Mouse (Mus musculus) skeletal muscle tissue, adult 2 months (tissue): ENCODE data around the gene Ppm1l.
"Not testable (repeated sequence)": the region's sequence is repeated elsewhere in the genome, so short reads cannot be mapped to it uniquely, and the experiment has no call there.

ENCODE experiments used
- DNase-seq: peaks from one replicate; pipeline ENCODE4 v3.0.0-alpha.2; 2012; ENCODE audit warnings: low read depth, low spot score

Gene Ppm1l

DNA sequence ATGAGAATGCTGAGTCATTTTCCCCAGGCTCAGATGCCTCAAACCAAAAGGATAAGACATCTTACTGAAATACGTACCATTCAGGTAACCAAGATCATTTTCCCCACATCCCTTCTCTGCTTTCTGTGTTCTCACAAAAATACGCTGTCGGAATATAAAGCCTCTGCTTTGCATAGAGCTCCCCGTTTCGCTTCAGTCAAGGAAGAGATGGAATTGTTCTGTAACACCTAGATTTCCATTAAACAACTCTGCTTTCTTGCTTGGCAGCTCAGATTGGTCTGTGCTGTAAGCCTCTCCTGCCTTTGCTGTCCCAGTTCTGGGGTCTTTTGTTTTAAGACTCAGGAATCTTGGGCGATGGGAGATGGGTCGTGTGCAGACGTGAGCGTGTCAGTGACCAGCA lies 51.3 kb downstream of the Ppm1l start:
- DNase-seq: no peak

DNA sequence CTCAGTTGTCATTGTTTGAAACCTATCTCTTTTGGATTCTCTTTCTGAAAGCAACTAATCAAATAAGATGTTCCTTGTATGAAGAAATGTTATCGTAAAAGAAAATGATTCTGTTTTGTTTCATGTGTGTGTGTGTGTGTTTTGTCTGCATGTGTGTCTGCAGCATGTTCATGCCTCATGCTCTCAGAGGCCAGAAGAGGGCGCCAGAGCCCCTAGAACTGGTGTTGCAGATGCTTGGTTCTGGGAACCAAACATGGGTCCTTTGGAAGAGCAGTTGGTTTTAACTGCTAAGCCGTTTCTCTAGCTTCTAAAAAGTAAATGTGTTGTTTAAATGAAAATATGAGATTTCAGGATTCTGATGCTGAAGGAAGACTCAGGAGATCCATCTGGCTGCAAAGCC lies 56.1 kb downstream of the Ppm1l start:
- DNase-seq: no peak

DNA sequence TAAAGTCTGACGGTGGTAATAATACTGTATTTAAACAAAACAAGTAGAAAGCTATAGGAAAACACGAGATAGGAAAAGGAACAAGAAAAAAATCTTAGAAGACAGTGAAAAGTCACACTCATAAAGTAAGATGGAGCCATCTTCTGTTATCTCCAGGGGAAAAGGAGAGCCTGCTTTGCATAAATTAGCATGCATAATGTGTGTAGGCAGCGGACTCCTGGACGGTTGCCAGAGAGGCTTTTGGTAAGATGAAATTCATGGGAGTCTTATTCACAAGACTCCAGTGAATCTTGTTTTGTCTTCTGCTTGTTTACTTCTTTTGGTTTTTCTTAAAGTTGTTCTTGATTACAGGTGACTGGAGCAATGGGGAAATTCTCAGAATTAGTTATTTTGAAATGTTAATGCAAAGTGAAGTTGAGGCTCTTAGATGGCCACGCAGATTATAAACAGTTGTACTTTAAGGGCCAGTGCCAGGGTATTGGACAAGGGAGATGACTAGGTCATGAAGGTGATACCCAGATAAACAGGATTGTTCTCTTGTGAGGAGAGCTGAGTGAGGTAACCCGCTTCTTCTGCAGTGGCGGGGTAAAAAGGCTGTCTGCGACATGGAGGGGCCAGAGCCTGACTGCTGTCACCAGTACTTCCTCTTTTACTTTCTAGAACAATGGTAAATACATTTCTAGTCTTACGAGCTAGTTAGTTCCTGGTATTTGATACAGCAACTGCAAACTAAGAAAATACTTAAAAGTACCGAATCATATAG lies 57.1 kb downstream of the Ppm1l start:
- no peak for DNase-seq

DNA sequence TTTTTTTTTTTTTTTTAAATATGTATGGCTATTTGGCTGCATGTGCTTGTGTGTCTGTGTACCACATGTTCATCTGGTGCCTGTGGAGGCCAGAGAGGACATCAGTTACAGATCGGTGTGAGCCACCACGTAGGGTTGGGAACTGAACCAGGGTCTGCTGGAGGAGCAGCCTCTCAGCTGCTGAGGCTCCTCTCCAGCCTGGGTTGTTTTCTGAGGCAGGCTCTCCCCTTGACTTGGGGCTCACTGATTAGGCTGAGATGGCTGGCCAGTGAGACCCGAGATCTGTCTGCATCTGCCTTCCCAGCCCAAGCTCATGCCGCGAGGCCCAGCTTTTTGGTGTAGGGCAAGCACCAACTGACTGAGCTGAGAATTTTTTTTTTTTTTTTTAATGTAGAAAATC lies 57.9 kb downstream of the Ppm1l start:
- DNase-seq: no peak

DNA sequence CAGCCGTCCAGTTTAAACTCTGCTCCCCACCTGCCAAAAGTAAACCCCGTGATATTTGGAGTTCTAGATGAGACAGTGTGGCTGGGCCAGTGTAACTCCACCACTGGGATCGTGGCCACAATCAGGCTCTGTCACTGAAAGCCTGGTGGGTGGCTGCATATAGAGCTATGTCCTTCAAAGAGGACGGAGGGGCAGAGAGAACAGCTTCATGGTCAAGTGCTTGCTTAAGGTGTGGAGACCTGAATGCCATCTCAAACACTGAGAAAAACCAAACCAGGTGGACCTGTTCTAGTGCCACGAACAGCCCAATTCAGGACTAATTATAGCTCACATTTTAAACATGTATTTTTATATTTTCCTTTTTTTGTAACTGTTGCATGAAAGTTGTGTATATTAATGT lies 58.3 kb downstream of the Ppm1l start:
- DNase-seq: no peak

DNA sequence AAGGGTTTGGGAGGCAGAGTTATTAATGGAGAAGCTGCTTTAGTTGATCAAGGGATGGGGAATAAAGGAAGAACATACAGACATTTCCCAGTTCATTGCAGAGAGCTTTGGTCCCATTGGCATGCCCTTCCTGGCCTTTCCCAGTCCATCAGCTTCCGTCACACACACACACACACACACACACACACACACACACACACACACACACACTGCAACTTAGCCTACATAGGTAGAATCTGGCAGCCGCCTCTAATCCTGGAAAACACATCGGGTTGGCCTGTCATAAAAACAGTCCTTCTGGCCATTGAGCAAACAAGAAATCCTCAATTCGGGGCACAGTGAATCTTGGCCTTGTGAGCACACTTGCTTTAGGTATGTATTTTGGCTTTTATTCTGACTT lies 64.6 kb downstream of the Ppm1l start:
- DNase-seq: no peak

DNA sequence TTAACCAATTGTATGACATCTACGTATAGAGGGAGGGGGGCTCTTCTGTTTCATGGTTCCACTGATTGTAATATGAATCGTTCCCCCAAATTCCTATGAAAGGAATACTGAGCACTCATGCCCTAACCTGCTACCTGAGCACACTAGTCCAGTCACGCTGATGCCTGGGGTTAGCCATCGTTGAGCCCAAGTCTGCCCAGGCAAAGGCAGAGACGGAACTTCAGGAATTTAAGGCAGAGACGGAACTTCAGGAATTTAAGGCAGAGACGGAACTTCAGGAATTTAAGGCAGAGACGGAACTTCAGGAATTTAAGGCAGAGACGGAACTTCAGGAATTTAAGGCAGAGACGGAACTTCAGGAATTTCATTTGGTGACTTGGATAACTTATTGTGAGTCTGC lies 75.2 kb downstream of the Ppm1l start:
- not testable (repeated sequence) for DNase-seq

DNA sequence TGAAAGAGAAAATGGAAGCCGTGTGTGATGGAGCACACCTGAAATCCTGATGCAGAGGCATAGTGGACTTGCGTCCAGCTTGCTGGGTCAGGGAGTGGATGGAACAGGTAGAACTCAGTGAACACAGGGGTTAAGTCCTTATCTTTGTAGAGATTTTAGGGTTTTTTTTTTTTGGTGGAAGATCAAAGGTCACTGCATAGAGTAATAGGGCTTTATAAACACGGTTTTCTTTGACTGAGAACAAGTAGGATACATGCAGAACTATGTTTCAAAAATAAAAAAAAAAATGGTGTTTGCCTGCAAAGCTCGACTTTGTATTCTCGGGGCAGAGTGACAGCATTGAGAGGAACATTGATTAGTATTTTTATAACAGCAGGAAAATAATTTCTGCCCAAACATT lies 75.6 kb downstream of the Ppm1l start:
- no peak for DNase-seq

DNA sequence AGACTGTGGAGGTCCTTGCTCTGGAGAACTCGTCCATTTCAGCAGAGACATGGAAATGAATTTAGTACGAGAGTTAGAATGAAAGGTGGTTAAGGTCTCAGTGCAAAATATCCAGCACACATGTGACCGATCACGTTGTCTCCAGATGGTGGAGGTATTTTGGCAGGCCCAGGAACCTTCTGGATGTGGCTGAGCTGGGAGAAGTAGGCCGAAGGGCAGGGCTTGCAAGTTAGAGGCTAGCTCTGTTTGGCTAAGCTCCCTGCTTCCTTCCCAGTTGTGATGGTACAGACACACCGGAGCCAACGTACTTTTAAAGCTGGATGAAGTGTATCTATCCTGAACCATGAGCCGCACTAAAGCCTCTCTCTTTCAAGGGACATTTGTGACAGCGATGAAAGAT lies 76.4 kb downstream of the Ppm1l start:
- peak; percentile 32 for DNase-seq

DNA sequence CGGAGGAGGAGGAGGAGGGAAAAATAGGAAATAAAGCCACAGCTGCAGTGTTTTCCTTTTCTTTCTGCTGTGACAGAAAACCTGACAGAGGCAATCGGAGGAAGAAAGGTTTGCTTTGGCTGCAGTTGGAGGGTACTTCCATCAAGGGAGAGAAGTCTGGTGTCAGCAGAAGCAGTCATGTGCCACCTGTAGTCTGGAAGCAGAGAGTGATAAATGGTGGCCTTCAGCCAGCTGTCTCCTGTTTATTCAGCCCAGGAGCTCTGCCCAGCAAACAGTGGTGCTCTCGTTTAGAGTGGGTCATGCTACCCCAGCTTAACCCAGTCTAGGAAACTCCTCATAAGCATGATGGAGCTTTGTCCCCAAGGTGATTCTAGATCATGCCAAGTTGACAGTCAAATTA lies 77.3 kb downstream of the Ppm1l start:
- no peak for DNase-seq

DNA sequence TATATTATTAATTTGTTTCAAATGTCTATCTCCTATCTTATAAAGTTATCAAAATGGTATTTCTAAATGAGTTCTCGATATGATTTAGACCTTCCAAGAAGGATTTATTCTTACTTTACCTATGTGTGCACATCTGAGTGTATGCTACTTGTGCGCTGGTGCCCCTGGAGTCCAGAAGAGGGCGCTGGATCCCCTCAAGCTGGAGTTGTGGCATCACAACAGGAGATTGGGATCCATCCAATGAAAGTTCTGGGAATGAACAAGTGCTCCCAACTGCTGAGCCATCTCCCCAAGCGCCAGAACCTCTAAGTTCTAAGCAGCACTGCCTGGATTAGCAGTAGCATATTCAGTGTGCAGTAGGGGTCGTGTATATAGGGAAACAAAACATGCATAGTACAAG lies 78.4 kb downstream of the Ppm1l start:
- no peak for DNase-seq

DNA sequence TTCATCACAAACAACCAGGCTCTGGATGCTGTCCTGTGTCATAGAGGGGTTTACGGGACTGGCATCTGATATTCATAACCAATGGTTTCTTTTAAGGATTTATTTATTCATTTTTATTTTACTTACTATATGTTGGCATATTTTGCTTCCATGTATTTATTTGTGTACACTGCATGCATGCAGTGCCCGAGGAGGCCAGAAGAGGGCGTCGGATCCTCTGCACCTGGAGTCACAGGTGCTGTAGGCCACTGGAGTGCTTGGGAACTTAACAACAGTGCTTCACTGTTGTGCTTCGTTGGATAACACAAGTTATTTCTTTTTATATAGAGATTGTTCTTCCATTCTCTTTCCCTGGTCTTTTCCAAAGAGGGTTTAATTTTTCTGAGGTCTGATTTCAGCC lies 81.1 kb downstream of the Ppm1l start:
- DNase-seq: no peak

DNA sequence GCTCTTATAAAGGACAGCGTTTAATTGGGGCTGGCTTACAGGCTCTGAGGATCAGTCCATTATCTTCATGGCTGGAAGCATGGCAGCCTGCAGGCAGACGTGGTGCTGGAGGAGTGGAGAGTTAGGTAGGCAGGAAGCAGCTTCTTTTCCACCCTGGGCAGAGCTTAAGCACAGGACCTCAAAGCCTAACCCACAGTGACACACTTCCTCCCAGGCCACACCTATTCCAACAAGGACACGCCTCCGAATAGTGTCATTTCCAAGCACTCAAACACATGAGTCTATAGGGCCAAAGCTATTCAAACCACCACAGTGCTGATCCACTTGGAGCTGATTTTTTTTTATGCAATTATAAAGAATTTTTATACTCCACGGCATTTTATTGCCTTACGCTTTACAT lies 82.7 kb downstream of the Ppm1l start:
- no peak for DNase-seq

DNA sequence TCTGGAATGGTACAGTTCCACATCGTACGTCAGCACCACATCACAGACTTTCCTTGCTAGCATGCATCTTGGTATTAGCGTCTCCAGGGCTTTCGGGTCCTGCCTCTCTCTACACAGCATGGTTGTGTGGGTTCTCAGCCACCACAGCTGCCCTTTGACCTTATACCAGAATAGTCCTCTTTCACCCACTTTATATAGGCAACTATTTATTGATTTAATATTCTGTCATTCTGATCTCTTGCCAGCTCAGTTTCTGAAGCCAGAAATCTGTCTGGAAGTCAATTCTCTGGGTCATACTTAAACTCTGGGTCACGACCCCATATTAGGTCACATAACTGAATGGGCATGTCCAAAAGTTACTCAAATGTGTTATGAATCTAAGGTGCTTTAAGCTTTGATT lies 86.5 kb downstream of the Ppm1l start:
- no peak for DNase-seq

DNA sequence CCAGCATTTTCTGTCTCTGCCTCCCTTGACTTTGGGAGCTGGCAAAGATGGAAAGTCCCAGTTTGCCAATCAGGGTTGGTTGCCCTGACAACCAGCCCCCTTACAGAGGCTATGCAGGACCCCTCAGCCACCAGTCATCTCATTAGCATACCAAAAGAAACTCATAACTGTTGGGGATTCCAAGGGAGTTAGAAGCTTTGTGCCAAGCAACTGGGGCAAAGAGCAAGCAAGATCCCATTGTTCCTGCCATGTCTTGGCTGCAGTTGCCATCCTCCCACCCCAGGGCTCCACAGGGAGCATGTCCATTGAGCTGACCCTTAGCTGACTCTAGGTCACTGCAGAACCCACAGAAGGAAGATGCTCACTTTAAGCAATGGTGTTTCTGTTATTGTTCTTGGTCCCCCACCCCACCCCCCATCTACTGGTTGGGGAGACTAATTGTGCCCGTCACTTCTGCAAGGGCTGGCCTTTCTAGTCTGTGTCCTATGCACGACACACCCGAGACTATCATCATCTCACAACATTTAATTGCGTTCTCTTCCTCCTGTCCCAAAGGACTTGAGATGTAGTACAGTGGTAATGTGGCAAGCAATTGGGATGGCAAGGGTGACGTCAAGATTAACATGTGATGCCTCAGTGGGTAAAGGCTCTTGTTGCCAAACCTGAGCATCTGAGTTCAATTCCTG lies 89.7 kb downstream of the Ppm1l start:
- no peak for DNase-seq

DNA sequence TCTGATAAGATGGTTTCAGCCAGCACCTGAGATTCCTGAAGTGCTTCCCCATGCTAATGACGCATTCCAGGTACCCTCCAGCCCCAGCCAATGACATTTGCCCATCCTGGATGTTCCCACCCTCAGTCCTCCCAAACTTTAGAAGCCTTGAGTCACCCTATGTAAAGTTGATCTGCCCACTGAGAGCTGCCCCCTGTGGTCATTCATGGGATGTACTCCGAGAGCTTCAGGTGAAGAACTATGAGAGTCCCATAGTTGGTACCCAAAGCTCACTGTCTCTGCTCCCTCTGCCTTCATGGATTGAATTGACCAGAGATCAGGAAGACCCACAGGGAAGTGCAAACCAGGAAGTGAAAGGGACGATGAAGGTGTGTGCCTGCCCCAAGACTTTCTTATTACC lies 91.4 kb downstream of the Ppm1l start:
- no peak for DNase-seq

DNA sequence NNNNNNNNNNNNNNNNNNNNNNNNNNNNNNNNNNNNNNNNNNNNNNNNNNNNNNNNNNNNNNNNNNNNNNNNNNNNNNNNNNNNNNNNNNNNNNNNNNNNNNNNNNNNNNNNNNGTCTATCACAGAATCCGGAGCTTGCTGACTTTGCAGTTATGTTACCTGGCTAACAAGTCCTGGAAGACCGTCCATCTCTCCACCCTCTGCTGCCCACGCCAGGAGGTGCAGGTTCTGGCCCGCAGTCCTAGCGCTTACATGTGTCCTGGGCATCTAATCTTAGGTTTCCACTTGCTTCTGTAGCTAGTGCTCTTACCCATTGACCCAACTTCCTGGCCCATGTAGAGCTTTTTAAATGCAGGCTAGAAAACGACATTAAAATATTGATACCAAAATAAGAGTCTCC lies 99.5 kb downstream of the Ppm1l start:
- no peak for DNase-seq

DNA sequence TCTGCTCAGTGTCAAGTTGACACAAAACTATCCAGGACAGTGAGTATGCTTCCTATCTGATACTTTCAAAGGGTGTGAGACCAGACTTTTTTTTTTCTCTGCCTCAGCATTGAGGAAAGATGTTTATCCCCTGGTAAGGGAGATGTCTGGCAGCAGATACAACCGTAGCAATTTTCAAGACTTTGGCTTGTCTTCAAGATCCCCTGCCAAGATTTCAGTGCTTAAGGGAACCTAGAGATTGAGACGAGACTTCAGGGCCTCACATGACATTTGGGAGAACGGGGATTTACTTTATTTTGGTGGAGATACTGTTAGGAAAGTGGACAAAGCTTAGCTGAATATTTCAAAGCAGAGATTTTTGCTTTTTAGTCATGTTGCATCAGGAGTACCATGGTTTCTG lies 106.1 kb downstream of the Ppm1l start:
- DNase-seq: no peak

DNA sequence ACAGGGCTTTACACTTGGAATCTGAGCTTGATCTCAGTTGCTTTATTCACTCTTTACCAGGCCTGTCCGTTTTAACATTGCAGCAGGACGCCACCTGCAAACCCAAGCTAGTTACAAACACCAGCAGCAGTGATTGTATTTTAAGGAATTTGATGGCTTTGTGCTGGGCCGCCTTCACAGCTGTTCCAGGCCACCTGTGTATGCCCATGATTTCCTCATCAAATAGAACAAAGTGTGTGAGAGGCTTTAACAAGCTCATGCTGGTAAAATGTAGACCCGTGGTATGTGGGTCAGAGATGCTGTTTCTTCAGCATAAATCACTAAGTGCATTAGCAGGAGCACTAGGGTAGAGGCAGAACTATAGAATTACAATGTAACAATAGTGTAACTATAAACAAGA lies 106.7 kb downstream of the Ppm1l start:
- DNase-seq: no peak

DNA sequence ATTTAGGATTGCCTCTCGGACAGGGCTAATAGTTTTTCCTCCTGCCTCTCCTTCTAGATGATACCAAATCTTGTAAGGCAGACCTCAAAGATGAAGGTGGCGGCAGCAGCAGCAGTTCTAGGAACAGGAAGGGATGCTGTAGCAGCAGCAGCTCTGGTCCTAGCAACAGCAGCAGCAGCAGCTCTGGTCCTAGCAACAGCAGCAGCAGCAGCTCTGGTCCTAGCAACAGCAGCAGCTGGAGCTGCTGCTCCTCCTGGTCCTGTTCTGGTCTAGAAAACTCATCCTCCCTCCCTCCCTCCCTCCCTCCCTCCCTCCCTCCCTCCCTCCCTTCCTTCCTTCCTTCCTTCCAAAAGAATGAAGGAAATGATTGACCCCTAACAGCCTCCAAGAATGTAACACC lies 108.1 kb downstream of the Ppm1l start:
- not testable (repeated sequence) for DNase-seq

DNA sequence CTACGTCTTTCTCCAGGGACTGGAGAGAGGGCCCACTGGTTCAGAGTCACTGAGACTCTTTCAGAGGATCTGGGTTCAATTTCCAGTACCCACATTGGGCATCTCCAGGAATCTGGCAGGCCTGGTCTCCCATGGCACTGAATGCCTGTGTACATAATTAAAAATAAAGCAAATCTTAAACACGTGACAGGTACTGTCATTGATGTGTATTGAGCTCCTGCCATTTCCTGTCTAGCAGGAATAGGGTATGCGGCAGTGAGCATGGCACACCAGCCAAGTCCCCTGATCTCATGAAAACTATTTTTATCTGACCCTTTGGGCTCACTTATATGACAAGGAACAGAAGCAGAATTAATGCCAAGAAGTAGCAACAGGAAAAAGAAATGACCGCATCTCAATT lies 110.6 kb downstream of the Ppm1l start:
- DNase-seq: peak; percentile 50

DNA sequence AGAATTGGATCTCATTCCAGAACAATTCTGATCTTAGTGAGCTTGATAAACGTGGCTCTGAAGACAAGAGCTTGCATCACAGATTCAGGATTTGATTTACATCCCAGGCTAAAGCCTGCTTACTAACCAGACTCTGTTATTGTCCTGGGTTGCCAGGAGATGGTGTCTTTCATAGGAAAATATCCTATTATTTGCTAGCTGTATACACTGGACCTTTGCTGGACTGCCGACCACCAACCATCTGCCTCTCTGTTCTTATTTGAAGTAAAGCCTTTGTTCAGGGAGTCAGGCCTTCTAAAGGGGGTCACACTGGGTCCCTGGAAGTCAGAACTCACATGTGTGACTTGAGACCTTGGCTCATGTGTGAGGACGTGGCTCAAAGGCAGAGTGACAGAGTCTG lies 111.6 kb downstream of the Ppm1l start:
- DNase-seq: no peak

DNA sequence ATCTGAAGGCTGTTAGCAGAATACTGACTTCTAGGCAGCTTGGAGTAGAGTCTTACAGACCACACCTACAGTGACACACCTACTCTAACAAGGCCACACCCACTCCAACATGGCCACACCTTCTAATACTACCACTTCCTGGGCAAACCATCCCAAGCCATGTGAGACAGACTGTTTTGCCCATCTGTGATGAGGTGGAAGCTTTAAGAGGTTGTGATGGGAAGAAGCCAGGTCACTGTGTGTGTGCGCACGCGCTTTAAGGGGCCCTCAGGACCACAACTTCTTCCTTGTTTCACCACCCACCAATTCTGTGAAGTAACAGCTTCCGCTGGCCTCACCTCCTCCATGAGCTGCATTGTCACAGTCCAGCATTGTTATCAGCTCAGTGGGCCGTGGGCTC lies 112.7 kb downstream of the Ppm1l start:
- DNase-seq: no peak

DNA sequence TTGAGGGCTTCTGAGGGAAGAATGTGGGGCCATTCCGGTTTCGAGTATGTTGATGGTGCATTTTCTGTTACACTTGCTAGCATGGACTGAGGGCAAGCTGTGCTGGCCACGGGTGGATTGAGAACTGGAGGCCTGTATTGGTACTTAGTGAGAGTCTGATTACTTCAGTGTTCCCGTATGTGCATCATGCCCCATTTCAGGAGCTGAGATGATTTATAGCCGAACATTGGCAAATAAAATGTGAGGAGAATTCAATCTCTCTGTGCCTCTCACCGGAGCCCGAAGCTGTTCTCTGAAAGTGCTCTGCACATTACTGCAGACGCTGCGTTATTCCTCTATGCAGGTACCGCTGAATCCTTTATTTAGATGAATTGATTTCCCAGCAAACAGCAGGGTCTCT lies 116.9 kb downstream of the Ppm1l start:
- DNase-seq: peak; percentile 82
